Mouse (Mus musculus): ENCODE data around the gene Sel1l.

Gene Sel1l

GRCm38 (mm10) chr12:91849045-91849467, at the start of gene Sel1l:
Gene Sel1l (minus strand): TSS chr12:91849157.
- DNase-seq (ENCODE audit: low read depth), result peak; percentile 99

GRCm38 (mm10) chr12:91892622-91893560, 43.9 kb upstream of the Sel1l start:
- no peak for DNase-seq (ENCODE audit: low read depth)

GRCm38 (mm10) chr12:91880431-91880830, 31.5 kb upstream of the Sel1l start:
- DNase-seq (ENCODE audit: low read depth), result no peak

GRCm38 (mm10) chr12:91878912-91879250, 29.9 kb upstream of the Sel1l start:
- DNase-seq (ENCODE audit: low read depth), result peak; percentile 74

- no peak for DNase-seq (ENCODE audit: low read depth)
These were observed 29.3 kb upstream of the Sel1l start for GRCm38 (mm10) chr12:91878056-91878911.

- peak; percentile 83 for DNase-seq (ENCODE audit: low read depth)
These were observed 28.7 kb upstream of the Sel1l start for GRCm38 (mm10) chr12:91877646-91878045.

GRCm38 (mm10) chr12:91870671-91871070, 21.7 kb upstream of the Sel1l start:
- DNase-seq (ENCODE audit: low read depth), result no peak

GRCm38 (mm10) chr12:91869352-91869751, 20.4 kb upstream of the Sel1l start:
- DNase-seq (ENCODE audit: low read depth), result no peak

- DNase-seq (ENCODE audit: low read depth), result no peak
These were observed 5.4 kb upstream of the Sel1l start for GRCm38 (mm10) chr12:91854330-91854729.

GRCm38 (mm10) chr12:91848394-91849044, 438 bp downstream of the Sel1l start:
- peak; percentile 18 for DNase-seq (ENCODE audit: low read depth)

GRCm38 (mm10) chr12:91846038-91846437, 2.9 kb downstream of the Sel1l start:
- no peak for DNase-seq (ENCODE audit: low read depth)

GRCm38 (mm10) chr12:91845393-91845792, 3.6 kb downstream of the Sel1l start:
- peak; percentile 31 for DNase-seq (ENCODE audit: low read depth)

GRCm38 (mm10) chr12:91844542-91844941, 4.4 kb downstream of the Sel1l start:
- no peak for DNase-seq (ENCODE audit: low read depth)

GRCm38 (mm10) chr12:91843888-91844287, 5.1 kb downstream of the Sel1l start:
- DNase-seq (ENCODE audit: low read depth), result peak; percentile 37

- no peak for DNase-seq (ENCODE audit: low read depth)
These were observed 7.2 kb downstream of the Sel1l start for GRCm38 (mm10) chr12:91841714-91842113.

GRCm38 (mm10) chr12:91838261-91838660, 10.7 kb downstream of the Sel1l start:
- no peak for DNase-seq (ENCODE audit: low read depth)

- DNase-seq (ENCODE audit: low read depth), result no peak
These were observed 11.4 kb downstream of the Sel1l start for GRCm38 (mm10) chr12:91837401-91838065.

GRCm38 (mm10) chr12:91833939-91834333, 15.0 kb downstream of the Sel1l start:
- DNase-seq (ENCODE audit: low read depth), result no peak

- no peak for DNase-seq (ENCODE audit: low read depth)
These were observed 15.6 kb downstream of the Sel1l start for GRCm38 (mm10) chr12:91833237-91833938.

- DNase-seq (ENCODE audit: low read depth), result no peak
These were observed 17.5 kb downstream of the Sel1l start for GRCm38 (mm10) chr12:91831410-91831809.

- no peak for DNase-seq (ENCODE audit: low read depth)
These were observed 28.5 kb downstream of the Sel1l start for GRCm38 (mm10) chr12:91820461-91820860.

All from NIH3T3 (cell line).